Mouse (Mus musculus) C2C12 (cell line): ENCODE measurements around the gene Rgs6.

Source experiments
- CTCF ChIP-seq: IDR thresholded peaks from one replicate; pipeline ENCODE4 v1.5.1; 2011; ENCODE audit not compliant: control insufficient read depth, insufficient read depth, insufficient read length
- MAX ChIP-seq: IDR thresholded peaks from one replicate; pipeline ENCODE4 v1.6.1; 2011; ENCODE audit warnings: mild to moderate bottlenecking, control low read depth
- MYOD1 ChIP-seq: IDR thresholded peaks from one replicate; pipeline ENCODE4 v1.6.1; 2011; ENCODE audit warnings: low read depth; ENCODE audit not compliant: control insufficient read depth, insufficient read length
- MYOG ChIP-seq: IDR thresholded peaks from one replicate; pipeline ENCODE4 v1.6.1; 2011; ENCODE audit not compliant: control insufficient read depth, insufficient read length; ENCODE audit errors: extremely low read depth

DNA sequence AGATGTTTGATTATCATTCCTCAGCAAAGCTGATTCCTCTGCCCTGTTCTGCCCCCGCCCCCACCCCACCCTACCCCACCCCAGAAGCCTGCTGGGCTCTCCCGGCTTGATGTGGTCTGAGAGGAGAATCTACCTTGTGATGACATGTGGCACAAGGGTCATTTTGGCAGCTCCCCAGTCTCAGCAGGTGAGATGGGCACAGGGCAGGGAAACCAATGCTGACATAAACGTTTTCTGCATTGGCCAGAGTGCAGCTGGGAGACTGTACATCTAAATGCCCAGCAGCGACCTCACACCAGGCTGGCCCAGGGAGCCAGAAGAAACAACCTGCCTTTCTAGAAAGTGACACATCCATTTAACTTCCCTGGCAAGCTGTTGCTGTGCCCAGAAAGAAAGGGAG lies 572.6 kb downstream of the Rgs6 start:
- no peak for TF ChIP-seq MYOG
- no peak for TF ChIP-seq CTCF
- no peak for TF ChIP-seq MYOD1
- no peak for TF ChIP-seq MAX
